Mouse (Mus musculus): Measurements from ENCODE around the gene Thsd4. TPM values are rescaled to one million over a fixed set of nuclear protein-coding genes. Genes with fewer than 3 reads are reported as not detected.
A peak's percentile ranks its signal among the peaks of the same experiment; 100 is the strongest.

Gene Thsd4
- polyA plus RNA-seq, 1 experiment from 2014 or later: 38.7 TPM

DNA sequence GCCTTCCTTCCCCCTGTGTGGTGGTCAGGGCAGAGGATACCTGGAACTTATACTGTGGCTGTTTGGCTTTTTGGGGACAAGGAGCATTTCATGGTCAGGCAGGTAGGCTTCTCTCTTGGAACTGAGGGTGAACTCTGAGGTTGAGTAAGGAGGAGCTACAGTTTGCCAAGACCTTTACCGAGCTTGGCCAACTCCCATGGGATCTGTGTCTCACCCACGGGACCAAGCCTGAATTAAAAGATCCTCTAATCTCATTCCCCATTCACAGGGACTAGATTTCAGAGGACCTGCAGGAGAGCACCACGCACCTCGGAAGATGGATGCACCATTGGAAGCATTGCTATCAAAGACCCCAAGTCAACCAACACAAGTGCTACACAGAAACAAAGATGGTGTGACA is 487.0 kb downstream of the Thsd4 start:
- Histone ChIP-seq H3K36me3 (ENCODE audit: control insufficient read depth, insufficient read depth, low read length) (no peaks in the 10 kb centered on the region), H3K4me3 (ENCODE audit: low read length) (no peak overlapping the region), H3K9ac (ENCODE audit: low read depth, low read length) (no peak overlapping the region), H3K9me3 (ENCODE audit: control insufficient read depth, low read length) (no peaks in the 10 kb centered on the region), H3K4me1 (ENCODE audit: control insufficient read depth, insufficient read depth, low read length) (no peaks in the 10 kb centered on the region), H3K4me2 (replicated peaks; ENCODE audit: low read depth, low read length) (no peak overlapping the region), H3K27ac (ENCODE audit: low read depth, low read length) (no peak overlapping the region), H3K27me3 (ENCODE audit: control insufficient read depth, insufficient read depth, low read length) (no peaks in the 10 kb centered on the region)
- ATAC-seq (ENCODE audit: low FRiP score, low TSS enrichment): no peak
- 95% methylated on average over 4 of the region's 4 CpGs for WGBS

DNA sequence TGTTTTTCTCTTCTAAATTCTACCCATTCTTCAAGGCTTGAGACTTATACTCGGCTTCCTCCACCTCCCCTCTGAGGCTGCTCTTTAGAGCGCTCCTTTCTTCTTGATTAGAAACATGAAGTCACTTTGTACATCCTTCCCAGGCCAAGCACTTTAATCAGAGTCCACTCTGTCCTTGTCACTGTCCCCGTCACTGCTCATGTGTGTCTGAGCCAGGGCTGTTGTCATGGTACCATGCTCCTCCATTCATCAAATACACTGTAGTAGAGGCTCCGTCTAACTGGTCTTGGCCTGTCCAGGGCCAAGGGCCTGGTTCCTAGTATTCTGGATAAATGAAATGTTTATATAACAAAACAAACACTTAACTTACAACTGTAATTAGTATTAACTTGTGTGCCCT is 494.6 kb downstream of the Thsd4 start:
- no peak overlapping the region for H3K27ac ChIP-seq (ENCODE audit: low read depth, low read length)
- no peaks in the 10 kb centered on the region; the same call in 1 of the 2 replicates for H3K27me3 ChIP-seq (ENCODE audit: control insufficient read depth, insufficient read depth, low read length)
- H3K9ac ChIP-seq (ENCODE audit: low read depth, low read length): no peak overlapping the region
- ATAC-seq (ENCODE audit: low FRiP score, low TSS enrichment): no peak
- no peak overlapping the region for H3K4me3 ChIP-seq (ENCODE audit: low read length)
- no peak overlapping the region for H3K4me2 ChIP-seq (replicated peaks; ENCODE audit: low read depth, low read length)
- no peaks in the 10 kb centered on the region for H3K9me3 ChIP-seq (ENCODE audit: control insufficient read depth, low read length)
- peaks cover 16% of the 10 kb centered on the region for H3K4me1 ChIP-seq (ENCODE audit: control insufficient read depth, insufficient read depth, low read length)
- 80% methylated on average over 4 of the region's 4 CpGs for WGBS
- H3K36me3 ChIP-seq (ENCODE audit: control insufficient read depth, insufficient read depth, low read length): no peaks in the 10 kb centered on the region

DNA sequence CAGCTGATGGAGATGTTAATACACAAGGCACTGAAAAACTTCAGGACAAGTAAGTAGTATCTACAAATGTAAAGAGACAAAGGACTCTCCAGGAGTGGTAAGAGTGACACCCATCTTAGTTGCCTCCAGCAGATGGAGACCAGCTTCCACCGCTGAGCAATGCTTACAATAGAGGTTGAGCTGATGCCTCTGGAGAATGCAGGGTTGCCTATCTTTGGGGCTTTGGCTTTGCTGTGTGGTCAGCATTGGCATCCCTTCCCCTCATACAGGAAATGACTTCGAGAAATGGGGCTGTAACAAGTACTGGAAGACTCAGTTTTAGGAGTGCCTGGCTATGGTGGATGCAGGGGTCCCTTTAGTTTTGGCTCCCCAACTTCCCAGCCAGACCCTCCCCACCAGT is 495.1 kb downstream of the Thsd4 start:
- peaks cover 16% of the 10 kb centered on the region for H3K4me1 ChIP-seq (ENCODE audit: control insufficient read depth, insufficient read depth, low read length)
- 94% methylated on average over 2 of the region's 2 CpGs for WGBS
- H3K27me3 ChIP-seq (ENCODE audit: control insufficient read depth, insufficient read depth, low read length): no peaks in the 10 kb centered on the region; the same call in 1 of the 2 replicates

GRCm38 (mm10) chr9:60025919-60026318 is 495.9 kb downstream of the Thsd4 start:
- Histone ChIP-seq H3K27ac (ENCODE audit: low read depth, low read length) (no peak overlapping the region), H3K4me1 (ENCODE audit: control insufficient read depth, insufficient read depth, low read length) (peaks cover 16% of the 10 kb centered on the region), H3K27me3 (ENCODE audit: control insufficient read depth, insufficient read depth, low read length) (no peaks in the 10 kb centered on the region; the same call in 1 of the 2 replicates), H3K36me3 (ENCODE audit: control insufficient read depth, insufficient read depth, low read length) (no peaks in the 10 kb centered on the region), H3K9me3 (ENCODE audit: control insufficient read depth, low read length) (no peaks in the 10 kb centered on the region), H3K4me3 (ENCODE audit: low read length) (no peak overlapping the region), H3K9ac (ENCODE audit: low read depth, low read length) (no peak overlapping the region), H3K4me2 (replicated peaks; ENCODE audit: low read depth, low read length) (no peak overlapping the region)
- 86% methylated on average over 6 of the region's 6 CpGs for WGBS
- ATAC-seq (ENCODE audit: low FRiP score, low TSS enrichment): no peak

More for the DNA sequence above, 495.1 kb downstream of the Thsd4 start:
- Histone ChIP-seq H3K36me3 (ENCODE audit: control insufficient read depth, insufficient read depth, low read length) (no peaks in the 10 kb centered on the region), H3K27ac (ENCODE audit: low read depth, low read length) (no peak overlapping the region), H3K4me3 (ENCODE audit: low read length) (no peak overlapping the region), H3K9ac (ENCODE audit: low read depth, low read length) (no peak overlapping the region), H3K9me3 (ENCODE audit: control insufficient read depth, low read length) (no peaks in the 10 kb centered on the region), H3K4me2 (replicated peaks; ENCODE audit: low read depth, low read length) (no peak overlapping the region)
- ATAC-seq (ENCODE audit: low FRiP score, low TSS enrichment): no peak

GRCm38 (mm10) chr9:60024971-60025370 is 496.9 kb downstream of the Thsd4 start:
- H3K4me2 ChIP-seq (replicated peaks; ENCODE audit: low read depth, low read length): no peak overlapping the region
- no peaks in the 10 kb centered on the region for H3K9me3 ChIP-seq (ENCODE audit: control insufficient read depth, low read length)
- no peak overlapping the region for H3K27ac ChIP-seq (ENCODE audit: low read depth, low read length)
- peak; percentile 40; the same call in 1 of the 2 replicates for ATAC-seq (ENCODE audit: low FRiP score, low TSS enrichment)
- no peaks in the 10 kb centered on the region for H3K36me3 ChIP-seq (ENCODE audit: control insufficient read depth, insufficient read depth, low read length)
- no peak overlapping the region for H3K9ac ChIP-seq (ENCODE audit: low read depth, low read length)
- no peaks in the 10 kb centered on the region; the same call in 1 of the 2 replicates for H3K27me3 ChIP-seq (ENCODE audit: control insufficient read depth, insufficient read depth, low read length)
- peaks cover 16% of the 10 kb centered on the region for H3K4me1 ChIP-seq (ENCODE audit: control insufficient read depth, insufficient read depth, low read length)
- 15% methylated on average over 5 of the region's 5 CpGs for WGBS
- no peak overlapping the region for H3K4me3 ChIP-seq (ENCODE audit: low read length)

GRCm38 (mm10) chr9:60024545-60024944 is 497.3 kb downstream of the Thsd4 start:
- no peaks in the 10 kb centered on the region; the same call in 1 of the 2 replicates for H3K27me3 ChIP-seq (ENCODE audit: control insufficient read depth, insufficient read depth, low read length)
- H3K9ac ChIP-seq (ENCODE audit: low read depth, low read length): no peak overlapping the region
- WGBS: 20% methylated on average over 5 of the region's 5 CpGs
- H3K4me1 ChIP-seq (ENCODE audit: control insufficient read depth, insufficient read depth, low read length): peaks cover 16% of the 10 kb centered on the region
- H3K27ac ChIP-seq (ENCODE audit: low read depth, low read length): no peak overlapping the region
- H3K36me3 ChIP-seq (ENCODE audit: control insufficient read depth, insufficient read depth, low read length): no peaks in the 10 kb centered on the region
- no peak overlapping the region for H3K4me2 ChIP-seq (replicated peaks; ENCODE audit: low read depth, low read length)
- no peak overlapping the region for H3K4me3 ChIP-seq (ENCODE audit: low read length)
- no peaks in the 10 kb centered on the region for H3K9me3 ChIP-seq (ENCODE audit: control insufficient read depth, low read length)
- ATAC-seq (ENCODE audit: low FRiP score, low TSS enrichment): no peak

- Histone ChIP-seq H3K27me3 (ENCODE audit: control insufficient read depth, insufficient read depth, low read length) (no peaks in the 10 kb centered on the region; the same call in 1 of the 2 replicates), H3K9me3 (ENCODE audit: control insufficient read depth, low read length) (no peaks in the 10 kb centered on the region), H3K27ac (ENCODE audit: low read depth, low read length) (no peak overlapping the region), H3K4me1 (ENCODE audit: control insufficient read depth, insufficient read depth, low read length) (peaks cover 16% of the 10 kb centered on the region), H3K4me3 (ENCODE audit: low read length) (no peak overlapping the region), H3K4me2 (replicated peaks; ENCODE audit: low read depth, low read length) (no peak overlapping the region), H3K9ac (ENCODE audit: low read depth, low read length) (no peak overlapping the region), H3K36me3 (ENCODE audit: control insufficient read depth, insufficient read depth, low read length) (no peaks in the 10 kb centered on the region)
- no peak for ATAC-seq (ENCODE audit: low FRiP score, low TSS enrichment)
- 58% methylated on average over 3 of the region's 3 CpGs for WGBS
Observed at GRCm38 (mm10) chr9:60022331-60022730, 499.5 kb downstream of the Thsd4 start.

DNA sequence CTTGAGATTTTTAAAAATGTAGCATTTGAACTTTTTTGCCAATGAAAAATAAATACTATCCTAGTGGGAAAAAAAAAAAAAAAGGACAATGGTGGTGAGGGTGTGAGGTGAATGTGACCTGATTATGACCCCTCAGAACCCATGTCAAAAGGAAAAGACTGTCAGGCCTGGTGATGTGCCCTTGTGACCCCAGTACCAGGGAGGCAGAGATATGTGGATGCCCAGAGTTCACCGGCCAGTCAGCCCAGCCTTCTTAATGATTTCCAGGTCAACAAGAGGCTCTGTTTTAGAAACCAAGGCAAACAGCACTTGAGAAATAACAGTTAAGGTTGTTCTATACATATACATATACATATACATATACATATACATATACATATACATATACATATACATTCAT is 501.4 kb downstream of the Thsd4 start:
- no peaks in the 10 kb centered on the region; the same call in 1 of the 2 replicates for H3K27me3 ChIP-seq (ENCODE audit: control insufficient read depth, insufficient read depth, low read length)
- no peak overlapping the region for H3K27ac ChIP-seq (ENCODE audit: low read depth, low read length)
- no peak overlapping the region for H3K4me3 ChIP-seq (ENCODE audit: low read length)
- ATAC-seq (ENCODE audit: low FRiP score, low TSS enrichment): no peak
- no peaks in the 10 kb centered on the region for H3K9me3 ChIP-seq (ENCODE audit: control insufficient read depth, low read length)
- peaks cover 11% of the 10 kb centered on the region for H3K4me1 ChIP-seq (ENCODE audit: control insufficient read depth, insufficient read depth, low read length)
- WGBS: 63% methylated on average over 1 of the region's 1 CpGs
- H3K4me2 ChIP-seq (replicated peaks; ENCODE audit: low read depth, low read length): no peak overlapping the region
- H3K36me3 ChIP-seq (ENCODE audit: control insufficient read depth, insufficient read depth, low read length): no peaks in the 10 kb centered on the region
- no peak overlapping the region for H3K9ac ChIP-seq (ENCODE audit: low read depth, low read length)

- H3K4me3 ChIP-seq (ENCODE audit: low read length): no peak overlapping the region
- WGBS: 87% methylated on average over 1 of the region's 1 CpGs
- ATAC-seq (ENCODE audit: low FRiP score, low TSS enrichment): no peak
- no peaks in the 10 kb centered on the region for H3K9me3 ChIP-seq (ENCODE audit: control insufficient read depth, low read length)
- no peaks in the 10 kb centered on the region for H3K36me3 ChIP-seq (ENCODE audit: control insufficient read depth, insufficient read depth, low read length)
- no peak overlapping the region for H3K4me2 ChIP-seq (replicated peaks; ENCODE audit: low read depth, low read length)
- no peaks in the 10 kb centered on the region for H3K4me1 ChIP-seq (ENCODE audit: control insufficient read depth, insufficient read depth, low read length)
- H3K27ac ChIP-seq (ENCODE audit: low read depth, low read length): no peak overlapping the region
- H3K27me3 ChIP-seq (ENCODE audit: control insufficient read depth, insufficient read depth, low read length): no peaks in the 10 kb centered on the region
- H3K9ac ChIP-seq (ENCODE audit: low read depth, low read length): no peak overlapping the region
Observed at GRCm38 (mm10) chr9:60010285-60010684, 511.6 kb downstream of the Thsd4 start.

All from kidney, embryonic 14.5 days (tissue).